Mouse (Mus musculus) erythroblast, adult 5-6 weeks (primary cell): ENCODE measurements around the gene Hist1h2be. TPM values are rescaled to one million over a fixed set of nuclear protein-coding genes. Genes with fewer than 3 reads are reported as not detected.

Experiments used
- ATAC-seq: replicated peaks from 2 replicates; pipeline ENCODE4 v1.8.0; 2016; ENCODE audit warnings: moderate number of reproducible peaks, mild to moderate bottlenecking, moderate TSS enrichment, inconsistent platforms; ENCODE audit not compliant: poor library complexity, low FRiP score, severe bottlenecking
- total RNA-seq, 2 experiments: library from RNA; stranded (forward) in 1 of 2; stranded (reverse) in 1 of 2; fragments of 150-400 nt in 1 of 2; fragments of 200-764, 138-1000 nt in 1 of 2; gene quantifications; 2 replicates each; pipeline versions ENCODE4 v1.2.3 to v1.2.4; 2015 to 2017; ENCODE audit warnings: low replicate concordance in 2 of 2

Gene Hist1h2be
- total RNA-seq (2015; ENCODE audit: low replicate concordance) (6.7 and 17.6 TPM in 2 replicates), total RNA-seq (2017; ENCODE audit: low replicate concordance) (69.9 and 74.3 TPM in 2 replicates)

GRCm38 (mm10) chr13:23620733-23621531, at the start of gene Hist1h2be:
Gene Hist1h2be (minus strand): TSS chr13:23621124.
- ATAC-seq: peak; percentile 76

GRCm38 (mm10) chr13:23662536-23662935, 41.6 kb upstream of the Hist1h2be start:
- ATAC-seq: no peak

DNA sequence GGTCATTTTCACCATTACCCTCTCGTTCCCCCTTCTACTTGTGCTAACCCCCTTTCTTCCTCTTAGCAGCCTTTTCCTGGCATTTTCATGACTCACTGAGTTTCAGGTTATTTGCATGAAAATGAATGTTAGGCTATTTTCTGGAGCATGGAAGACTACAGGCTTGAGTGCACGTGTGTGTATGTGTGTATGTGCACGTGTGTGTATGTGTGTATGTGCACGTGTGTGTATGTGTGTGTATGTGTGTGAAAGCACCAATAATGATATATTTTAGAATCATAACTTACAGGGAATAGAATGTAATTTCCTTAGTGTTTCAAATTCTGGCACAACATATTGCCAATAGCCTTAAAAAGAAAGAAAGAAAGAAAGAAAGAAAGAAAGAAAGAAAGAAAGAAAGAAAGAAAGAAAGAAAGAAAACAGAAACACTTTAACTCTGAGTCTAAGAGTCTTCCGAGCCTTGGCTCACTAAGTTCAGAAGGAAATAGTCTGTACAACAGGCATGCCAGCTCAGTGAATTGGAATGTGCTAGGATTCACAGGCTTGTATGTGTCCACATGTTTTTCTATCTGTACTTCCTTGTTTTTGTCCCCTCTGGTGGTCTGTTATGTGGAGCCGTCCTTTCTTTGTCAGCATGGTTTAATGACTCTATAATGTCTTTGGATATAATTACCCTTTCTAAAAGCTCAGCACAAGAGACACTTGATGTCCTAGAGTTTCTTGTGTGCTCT, 38.9 kb upstream of the Hist1h2be start:
- no peak for ATAC-seq

- peak; percentile 72 for ATAC-seq
Observed at GRCm38 (mm10) chr13:23630653-23631052, 9.7 kb upstream of the Hist1h2be start.

DNA sequence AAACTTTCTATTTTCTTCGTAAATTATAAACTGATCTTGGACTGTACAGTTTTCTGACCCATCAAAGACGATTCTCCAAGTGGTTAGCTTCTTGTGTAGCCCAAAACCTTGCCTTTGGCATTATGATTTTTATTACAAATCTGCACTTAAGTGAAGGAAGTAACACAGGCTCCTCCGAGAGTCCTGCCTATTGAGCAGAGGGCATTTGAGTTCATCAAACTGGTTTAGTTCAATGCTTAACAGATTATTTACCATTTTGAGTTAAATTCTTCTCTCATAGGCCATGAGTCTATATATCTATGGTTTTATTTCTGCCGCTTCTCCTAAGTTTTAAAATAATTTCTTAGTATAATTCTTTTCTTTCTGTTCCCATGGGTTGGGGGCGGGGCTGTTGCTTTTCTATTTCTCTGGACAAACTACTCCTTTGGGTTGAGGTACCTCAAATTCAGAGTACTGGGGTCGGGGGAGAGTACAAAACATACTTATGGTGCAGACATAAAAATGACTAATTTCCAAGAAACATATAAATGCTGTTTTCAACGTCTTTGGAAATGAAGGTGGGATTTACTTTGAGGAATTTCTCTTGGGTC, 2.0 kb upstream of the Hist1h2be start:
- ATAC-seq: no peak

DNA sequence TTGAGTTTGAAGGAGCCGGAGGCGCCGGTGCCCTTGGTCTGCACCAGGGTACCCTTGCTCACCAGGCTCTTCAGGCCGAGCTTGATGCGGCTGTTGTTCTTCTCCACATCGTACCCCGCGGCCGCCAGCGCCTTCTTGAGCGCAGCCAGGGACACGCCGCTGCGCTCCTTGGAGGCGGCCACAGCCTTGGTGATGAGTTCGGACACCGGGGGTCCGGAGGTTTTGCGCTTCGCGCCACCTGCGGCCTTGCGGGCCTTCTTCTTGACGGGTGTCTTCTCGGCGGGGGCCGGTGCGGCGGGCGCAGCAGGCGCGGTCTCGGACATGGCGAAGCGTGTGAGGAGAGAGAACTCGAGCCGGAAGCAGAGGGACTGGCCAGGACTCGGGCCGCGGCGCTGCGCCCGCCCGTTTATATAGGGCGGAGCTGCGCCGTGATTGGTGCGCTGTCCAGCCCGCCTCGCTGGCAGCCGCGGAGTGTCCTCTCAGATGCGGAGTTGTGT, 1.3 kb upstream of the Hist1h2be start, which contains the start of gene Hist1h1e:
TSS of gene Hist1h1e (minus strand) at position 384 of the 497 bp plus-strand sequence.
- peak; percentile 65 for ATAC-seq

- ATAC-seq: peak; percentile 72
Observed at GRCm38 (mm10) chr13:23621532-23622174, 729 bp upstream of the Hist1h2be start.

- ATAC-seq: no peak
Observed at GRCm38 (mm10) chr13:23620056-23620732, 730 bp downstream of the Hist1h2be start.

GRCm38 (mm10) chr13:23611638-23612037, 9.3 kb downstream of the Hist1h2be start:
- ATAC-seq: no peak

- ATAC-seq: no peak
Observed at GRCm38 (mm10) chr13:23610393-23610792, 10.5 kb downstream of the Hist1h2be start.

GRCm38 (mm10) chr13:23609844-23610243, 11.1 kb downstream of the Hist1h2be start:
- ATAC-seq: peak; percentile 52

DNA sequence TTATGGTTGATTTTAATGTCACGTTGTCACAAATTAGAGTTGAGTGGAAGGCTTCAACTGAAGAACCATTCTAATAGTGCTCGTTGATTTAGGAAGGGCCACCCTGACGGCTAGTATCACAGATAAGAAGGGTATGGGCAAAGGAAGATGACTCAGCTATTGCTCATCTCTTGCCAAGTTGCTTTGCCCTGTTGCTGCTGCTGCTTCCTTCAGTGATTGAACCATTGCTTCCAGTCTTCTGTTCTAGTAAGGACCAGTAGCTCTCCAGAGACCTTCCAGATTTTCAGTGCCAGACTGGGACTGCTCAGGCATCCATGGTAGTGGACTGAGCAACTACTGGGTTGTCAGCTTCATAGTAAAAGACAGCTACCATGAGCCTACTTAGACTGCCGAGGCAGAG, 11.7 kb downstream of the Hist1h2be start:
- peak; percentile 98 for ATAC-seq

- no peak for ATAC-seq
Observed at GRCm38 (mm10) chr13:23605052-23605451, 15.9 kb downstream of the Hist1h2be start.

GRCm38 (mm10) chr13:23604452-23604851, 16.5 kb downstream of the Hist1h2be start:
- ATAC-seq: no peak

- ATAC-seq: no peak
Observed at GRCm38 (mm10) chr13:23603182-23603699, 17.7 kb downstream of the Hist1h2be start.

- peak; percentile 68 for ATAC-seq
Observed at GRCm38 (mm10) chr13:23597957-23598356, 23.0 kb downstream of the Hist1h2be start.

GRCm38 (mm10) chr13:23595622-23596372, 25.1 kb downstream of the Hist1h2be start:
- peak; percentile 94 for ATAC-seq

DNA sequence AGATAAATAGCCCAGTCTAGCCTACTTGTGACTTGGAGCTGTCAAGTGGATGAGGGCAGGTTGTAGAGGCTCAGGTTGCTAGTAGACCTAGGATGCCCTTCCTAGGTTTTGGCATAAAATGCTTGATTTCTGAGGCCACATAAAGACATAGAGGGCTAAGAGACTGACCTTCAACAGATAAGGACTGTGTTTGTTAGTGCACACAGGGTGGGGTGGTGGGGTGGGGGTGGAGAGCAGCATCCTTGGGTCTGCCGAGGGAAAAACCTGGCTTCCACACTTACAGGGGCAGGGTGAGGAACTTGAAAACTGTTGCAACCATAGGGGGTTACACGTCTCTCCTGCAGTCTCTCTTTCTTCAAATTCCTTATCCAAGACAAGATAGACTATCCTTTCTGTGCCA, 25.7 kb downstream of the Hist1h2be start:
- ATAC-seq: no peak
